Mouse (Mus musculus) heart, adult 8-10 months (tissue): ENCODE data around the gene Alox12e. TPM values are rescaled to one million over a fixed set of nuclear protein-coding genes. Genes with fewer than 3 reads are reported as not detected.
"Not testable (repeated sequence)": the region's sequence is repeated elsewhere in the genome, so short reads cannot be mapped to it uniquely, and the experiment has no call there.

Experiments used
- DNase-seq: peaks from one replicate; pipeline ENCODE4 v3.0.0; 2022; ENCODE audit warnings: low spot score
- total RNA-seq, 4 experiments: library from RNA; stranded (reverse); gene quantifications; 2 replicates each; pipeline ENCODE4 v1.2.4; 2022

Alox12e gene
- not detected for total RNA-seq

DNA sequence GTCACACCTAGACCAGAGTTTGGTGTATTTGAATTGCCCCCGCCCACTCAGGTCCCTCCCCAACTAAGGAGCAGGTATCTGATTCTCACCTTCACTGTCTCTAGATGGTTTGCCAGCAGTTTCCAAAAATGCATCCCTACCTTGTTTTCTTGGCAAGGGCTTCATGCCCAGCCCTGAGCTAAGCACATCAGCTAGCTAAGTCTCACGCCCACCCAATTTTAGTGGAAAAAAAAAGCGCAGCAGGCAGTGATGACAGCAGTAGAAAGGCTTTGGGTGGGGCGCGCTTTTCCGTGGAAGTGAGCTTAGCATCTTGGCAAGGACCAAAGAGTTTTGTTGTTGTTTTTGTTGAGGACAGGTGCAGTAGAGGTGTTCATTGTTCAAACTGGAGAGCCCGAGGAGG, at the start of gene Alox12e:
Gene Alox12e, minus strand, starts transcription at position 101 of the 400 bp plus-strand sequence.
- DNase-seq, result no peak

DNA sequence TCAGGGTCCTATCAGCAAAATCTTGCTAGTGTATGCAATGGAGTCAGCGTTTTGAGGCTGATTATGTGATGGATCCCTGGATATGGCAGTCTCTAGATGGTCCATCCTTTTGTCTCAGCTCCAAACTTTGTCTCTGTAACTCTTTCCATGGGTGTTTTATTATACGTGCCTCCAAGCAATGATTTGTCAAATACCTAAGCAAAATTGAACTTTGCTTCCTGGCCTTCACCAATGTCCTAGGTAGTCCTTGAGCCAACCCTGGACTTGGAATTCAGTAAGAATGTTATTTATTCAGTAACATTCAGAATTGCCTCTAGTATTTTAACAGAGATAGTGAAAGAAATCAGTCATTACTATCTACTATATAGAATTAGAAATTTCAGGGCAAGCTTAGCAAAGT, 46.2 kb upstream of the Alox12e start:
- DNase-seq, result not testable (repeated sequence)

DNA sequence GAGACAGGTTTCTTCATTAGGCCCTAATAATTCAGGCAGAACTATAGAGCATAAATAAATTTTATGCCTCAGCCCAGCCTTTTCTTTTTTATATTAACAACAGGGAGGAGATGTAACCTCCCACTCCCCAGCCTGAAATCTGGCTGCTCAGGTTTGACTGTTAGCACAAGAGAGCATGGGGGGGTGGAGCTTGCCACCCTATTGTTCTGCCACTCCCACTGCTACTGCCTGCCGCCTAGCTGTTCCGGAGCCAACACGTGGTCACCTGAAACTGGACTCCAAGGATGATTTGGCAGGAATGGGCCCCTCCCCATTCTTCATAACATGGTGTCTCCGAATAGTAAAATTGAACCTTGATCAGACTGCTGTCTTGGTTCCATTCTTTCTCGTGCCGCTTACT, 45.3 kb upstream of the Alox12e start:
- DNase-seq, result not testable (repeated sequence)

DNA sequence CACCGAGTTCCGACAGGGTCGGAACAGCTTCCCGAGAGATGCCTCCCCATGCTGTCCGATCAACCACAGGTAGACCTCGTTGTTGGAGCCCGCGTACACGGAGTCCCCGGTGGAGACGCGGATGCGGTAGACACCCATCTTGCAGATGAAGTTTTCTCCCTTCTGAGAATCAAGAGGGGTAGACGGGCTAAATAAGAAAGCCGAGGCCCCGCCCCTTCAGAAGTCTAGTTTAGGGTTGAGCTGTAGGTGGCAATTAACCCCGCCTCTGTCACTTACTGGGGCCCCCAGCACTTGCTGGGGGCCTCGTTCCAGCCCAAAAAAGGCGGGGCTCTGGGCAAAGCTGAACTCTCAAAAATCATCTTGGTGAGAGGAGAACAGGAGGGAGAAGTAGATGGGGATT, 29.4 kb upstream of the Alox12e start, which contains the start of gene Alox15:
Gene Alox15, minus strand, starts transcription at position 164 of the 400 bp plus-strand sequence.
- no peak for DNase-seq

DNA sequence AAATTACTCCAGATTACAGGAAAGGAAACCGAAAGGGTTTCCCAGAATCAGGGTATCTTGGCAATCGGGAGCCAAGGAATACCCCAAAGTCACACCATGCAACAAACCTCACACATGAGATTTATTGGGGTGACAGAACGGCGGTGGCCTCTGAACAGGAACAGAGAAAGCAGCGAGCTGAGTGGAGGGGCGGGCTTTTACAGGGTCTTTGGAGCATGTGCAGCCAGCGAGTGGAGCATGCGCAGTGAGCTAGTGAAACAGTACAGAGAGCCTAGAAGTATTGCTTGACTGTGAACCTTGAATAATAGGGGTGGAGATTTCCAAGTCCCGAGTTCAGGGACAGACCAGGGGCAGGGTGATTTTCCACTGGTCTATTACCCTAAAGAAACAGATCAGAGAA, 26.2 kb upstream of the Alox12e start:
- no peak for DNase-seq

DNA sequence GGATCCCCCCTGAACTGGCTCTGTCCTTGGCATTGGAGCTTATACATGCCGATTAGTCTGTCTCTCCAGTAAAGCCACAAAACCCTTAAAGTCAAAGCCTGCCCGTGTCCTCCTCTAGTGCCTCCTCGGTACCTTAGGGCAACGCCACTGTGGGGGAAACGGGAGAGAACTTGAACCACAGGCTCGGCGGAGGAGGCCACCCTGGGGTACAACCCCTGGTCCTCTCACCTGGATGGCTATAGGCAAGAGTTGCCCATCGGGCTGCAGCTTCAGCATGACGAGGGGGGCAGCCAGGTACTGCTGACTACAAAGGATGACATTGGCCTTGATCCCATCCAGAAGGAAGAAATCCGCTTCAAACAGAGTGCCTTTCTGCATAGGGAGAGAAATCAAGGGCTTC, 25.4 kb upstream of the Alox12e start:
- DNase-seq, result no peak

DNA sequence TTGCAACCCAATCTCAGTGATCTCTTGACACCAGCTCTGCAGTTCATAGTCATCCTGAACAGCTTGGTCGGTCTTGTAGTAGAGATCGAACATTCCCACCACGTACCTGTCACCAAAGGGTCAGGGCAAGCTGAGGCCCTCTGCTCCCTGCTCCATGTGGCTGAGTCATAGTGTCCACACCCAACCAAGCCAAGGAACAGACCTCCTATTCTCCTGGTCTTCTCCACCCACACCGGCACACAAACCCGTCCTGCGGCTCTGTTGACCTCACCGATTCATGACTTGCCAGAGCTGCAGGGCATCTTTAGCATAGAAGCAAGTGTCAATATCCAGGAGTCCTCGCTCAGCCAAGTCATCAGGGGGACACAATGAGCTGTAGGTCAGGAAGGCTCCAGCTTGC, 23.1 kb upstream of the Alox12e start:
- DNase-seq, result no peak

DNA sequence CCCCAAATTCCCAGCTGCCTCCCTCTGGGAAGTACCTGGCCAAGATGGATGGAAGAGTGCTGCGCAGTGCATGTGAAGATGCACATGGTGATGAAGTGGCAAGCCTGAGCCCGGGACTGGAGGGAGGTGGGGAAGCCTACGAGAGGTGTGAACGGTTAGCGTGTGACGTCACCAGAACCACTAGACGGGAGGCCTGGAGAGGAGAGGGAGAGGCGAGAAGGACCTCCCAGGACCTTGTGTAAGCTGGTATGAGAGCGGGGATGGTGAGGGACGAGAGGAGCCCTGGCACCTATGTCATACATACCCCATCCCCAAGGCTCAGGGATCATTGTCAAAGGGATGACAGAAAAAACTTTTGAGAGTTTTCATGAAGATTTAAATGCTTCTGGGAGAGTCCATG, 22.6 kb upstream of the Alox12e start:
- DNase-seq, result no peak

DNA sequence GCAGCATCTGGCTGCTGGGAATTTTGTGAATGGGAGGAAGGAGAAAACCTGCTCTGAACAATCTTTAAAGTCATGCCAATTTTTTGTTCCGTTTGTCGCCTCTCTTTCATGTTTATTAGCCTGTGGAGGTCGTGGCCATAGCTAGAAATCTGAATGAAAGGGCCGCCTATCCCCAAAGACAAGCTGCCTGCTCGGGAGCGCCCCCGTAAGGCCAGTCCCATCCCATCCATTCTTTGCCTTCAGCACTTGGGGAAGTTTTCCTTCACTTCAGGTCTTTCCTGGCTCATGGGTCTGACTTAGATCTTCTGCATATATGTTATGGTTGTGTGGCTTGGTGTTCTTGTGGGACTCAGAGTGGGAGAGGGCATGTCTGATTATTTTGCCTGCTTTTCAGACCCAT, 17.1 kb upstream of the Alox12e start:
- no peak for DNase-seq

DNA sequence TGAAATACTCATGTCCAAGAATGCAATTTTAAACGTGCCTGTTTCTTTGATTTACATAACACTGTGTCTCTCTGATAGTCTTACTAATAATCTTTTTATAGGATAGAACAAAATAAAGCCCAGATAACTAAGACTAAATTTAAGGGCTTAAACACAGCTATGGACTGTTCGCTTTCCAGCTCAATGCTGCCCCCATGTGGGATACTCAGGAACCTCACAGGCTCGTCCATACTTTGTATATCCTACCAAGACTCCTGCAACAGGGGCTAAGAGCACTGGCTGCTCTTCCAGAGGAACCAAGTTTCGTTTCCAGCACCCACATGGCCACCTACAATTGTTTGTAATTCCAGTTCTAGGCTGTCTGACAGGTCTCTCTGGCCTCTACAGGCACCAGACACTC, 12.0 kb upstream of the Alox12e start:
- DNase-seq, result peak; percentile 9

DNA sequence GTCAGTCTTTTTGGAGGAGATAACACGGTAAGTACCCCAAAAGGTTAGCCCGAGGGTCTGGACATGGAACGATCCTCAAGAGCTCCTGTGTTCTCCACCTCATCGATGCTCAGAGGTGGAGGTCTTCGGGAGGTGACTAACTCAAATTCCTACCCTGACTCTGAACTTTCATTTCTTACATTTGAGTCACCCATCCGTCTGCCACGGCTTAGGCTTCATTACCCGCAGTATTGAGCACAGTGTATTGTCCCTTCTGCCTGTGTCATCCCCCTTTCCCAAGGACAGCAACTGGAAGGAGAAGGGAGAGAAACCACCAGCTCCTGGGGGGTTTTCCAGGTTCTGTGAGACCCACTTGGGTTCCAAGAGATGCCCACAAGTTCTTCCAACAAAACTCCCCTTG, 2.3 kb upstream of the Alox12e start:
- DNase-seq, result no peak

DNA sequence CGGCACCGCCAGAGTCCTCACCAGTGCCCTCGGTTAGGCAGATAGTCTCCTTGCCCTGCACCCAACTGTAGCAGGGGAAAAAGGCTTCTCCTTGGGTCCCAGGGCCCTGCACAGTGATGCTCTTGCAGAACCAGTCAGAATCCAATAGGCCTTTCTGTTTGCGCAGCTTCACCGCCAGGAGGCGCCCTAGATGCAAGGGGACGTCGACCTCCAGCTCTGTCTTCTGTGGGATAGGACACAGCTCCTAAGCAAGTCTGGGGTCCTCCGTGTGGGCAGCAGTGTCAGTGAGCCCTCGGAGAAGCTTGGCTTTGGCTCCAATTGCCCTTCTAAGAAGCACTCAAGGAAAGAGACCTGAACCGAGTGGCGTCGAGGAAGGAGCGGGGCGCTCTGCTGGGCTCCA, 764 bp downstream of the Alox12e start:
- DNase-seq, result no peak

DNA sequence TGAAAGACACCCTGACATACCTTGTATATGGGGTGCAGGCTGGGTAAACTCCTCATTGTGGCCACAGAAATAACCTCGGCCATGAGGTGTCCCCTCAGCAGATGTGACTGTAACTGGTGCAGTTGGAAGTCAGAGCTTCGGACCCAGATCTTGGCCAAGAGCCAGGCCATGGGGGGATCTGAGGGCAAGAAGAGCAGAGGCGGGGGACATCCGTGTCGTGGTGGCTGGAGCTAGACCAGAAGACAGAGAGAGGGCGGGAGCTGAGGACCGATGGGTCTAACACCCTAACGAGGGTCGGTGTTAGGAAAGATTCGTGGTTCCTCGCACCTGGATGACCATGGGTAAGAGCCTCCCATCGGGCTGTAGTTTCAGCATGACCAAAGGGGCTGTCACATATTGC, 2.8 kb downstream of the Alox12e start:
- DNase-seq, result no peak

DNA sequence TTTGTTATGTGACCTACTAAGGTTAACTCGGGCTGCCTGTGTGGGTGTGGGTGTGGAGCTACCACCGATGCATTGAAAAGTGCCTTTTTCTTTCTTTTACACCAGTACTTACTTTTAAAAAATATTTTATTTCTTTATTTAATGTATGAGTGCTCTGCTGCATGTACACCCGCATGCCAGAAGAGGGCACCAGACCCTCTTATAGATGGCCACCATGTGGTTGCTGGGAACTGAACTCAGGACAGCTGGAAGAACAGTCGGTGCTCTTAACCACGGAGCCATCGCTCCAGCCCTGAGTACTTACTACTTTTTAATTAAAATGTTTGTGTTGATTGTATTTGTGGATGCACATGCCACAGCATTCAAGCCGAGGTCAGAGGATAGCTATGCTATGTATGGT, 8.6 kb downstream of the Alox12e start:
- DNase-seq, result no peak

DNA sequence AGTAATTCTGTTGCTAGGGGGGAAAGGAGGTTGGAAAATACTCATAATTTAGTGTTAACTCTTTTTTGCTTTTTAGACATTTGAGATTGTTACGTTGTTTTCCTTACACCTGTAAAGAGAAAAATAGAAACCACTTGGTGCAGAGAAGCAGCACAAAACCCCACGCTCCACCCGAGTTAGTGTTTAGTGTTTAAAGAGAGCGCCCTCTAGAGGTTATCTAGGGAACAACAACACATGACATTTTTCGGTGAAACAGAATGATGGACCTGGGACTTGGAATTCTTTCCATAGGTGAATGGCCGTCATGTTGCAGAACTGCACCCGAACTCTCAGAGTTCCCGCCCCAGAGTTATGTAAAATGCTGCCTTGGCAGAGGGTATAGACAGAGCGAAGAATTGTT, 13.1 kb downstream of the Alox12e start:
- peak; percentile 63 for DNase-seq

DNA sequence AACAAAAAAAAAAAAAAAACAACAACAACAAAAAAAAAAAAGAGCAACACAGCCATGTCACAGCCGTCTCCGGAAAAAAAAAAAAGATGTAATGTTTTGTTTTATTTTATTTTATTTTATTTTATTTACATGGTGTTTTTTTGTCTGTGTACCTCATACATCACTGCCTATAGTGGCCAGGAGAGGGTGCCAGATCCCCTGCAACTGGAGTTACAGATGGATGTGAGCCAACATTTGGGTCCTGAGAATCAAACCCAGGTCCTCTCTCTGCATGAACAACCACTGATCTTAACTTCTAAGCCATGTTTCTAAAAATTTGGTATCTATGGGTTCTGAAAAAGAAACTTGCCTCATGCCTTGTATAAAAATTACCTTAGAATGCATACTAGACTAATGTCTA, 14.1 kb downstream of the Alox12e start:
- DNase-seq, result no peak

DNA sequence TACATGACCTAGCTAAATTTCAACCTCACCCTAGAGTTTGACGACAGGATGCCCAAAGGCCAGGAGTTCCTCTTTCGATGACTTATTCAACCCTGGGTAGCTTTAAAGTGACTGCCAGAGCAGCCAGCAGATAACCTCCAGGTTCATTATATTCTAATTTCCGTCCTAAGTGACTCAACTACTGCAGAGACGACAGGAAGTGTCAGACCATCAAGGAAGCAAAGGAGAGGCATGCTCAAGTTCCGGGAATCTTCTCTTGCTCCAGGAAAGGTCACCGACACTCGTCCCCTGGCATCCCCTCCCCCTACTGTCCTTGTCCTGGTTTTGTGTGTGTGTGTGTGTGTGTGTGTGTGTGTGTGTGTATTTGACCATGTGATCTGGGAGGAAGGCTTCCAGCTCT, 16.3 kb downstream of the Alox12e start:
- DNase-seq, result no peak

DNA sequence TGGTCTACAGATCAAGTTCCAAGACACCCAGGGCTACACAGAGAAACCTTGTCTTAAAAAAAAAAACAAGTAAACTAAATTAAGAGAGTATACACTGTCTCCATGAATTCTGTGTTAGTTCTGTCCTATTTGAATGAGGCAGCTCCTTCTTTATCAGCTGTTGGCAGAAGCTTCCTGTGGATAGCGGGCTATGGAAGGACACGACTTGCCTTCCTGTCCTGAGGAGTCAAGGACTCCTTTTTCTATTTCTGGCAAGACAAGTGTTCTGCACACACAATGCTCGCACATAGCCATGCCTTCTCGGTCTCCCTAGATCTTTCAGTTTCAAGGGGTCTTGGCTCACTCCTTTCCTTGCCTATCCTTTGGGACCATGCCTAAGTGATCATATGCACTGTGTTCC, 20.1 kb downstream of the Alox12e start:
- no peak for DNase-seq

DNA sequence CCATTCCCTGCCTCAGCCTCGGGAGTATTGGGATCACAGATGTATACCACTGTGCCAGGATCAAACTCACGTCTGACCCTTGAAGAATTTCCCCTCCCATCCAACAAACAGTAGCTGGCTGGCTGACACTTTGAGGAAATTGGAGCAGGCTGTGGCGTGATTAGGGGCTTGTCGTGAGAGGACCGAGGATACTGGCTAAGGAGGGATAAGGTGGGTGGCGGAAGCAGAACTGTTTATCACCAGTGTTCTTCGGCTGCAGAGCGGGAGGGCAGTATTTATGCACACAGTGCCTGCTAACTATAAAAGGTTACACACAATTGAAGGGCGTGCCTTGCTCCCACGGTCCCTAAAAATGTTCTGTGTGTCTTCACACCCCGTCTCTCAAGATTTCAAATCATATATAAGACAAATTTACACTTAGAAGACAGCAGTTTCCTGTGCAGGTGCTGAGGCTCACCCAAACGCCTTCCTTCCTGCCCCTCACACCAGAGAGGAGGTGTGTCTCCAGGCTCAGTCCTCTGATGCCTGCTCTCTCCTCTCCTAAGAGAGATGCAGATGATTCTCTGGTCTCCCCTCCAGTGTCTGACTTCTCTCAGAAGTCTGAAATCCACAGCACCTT, 24.5 kb downstream of the Alox12e start:
- DNase-seq, result no peak

DNA sequence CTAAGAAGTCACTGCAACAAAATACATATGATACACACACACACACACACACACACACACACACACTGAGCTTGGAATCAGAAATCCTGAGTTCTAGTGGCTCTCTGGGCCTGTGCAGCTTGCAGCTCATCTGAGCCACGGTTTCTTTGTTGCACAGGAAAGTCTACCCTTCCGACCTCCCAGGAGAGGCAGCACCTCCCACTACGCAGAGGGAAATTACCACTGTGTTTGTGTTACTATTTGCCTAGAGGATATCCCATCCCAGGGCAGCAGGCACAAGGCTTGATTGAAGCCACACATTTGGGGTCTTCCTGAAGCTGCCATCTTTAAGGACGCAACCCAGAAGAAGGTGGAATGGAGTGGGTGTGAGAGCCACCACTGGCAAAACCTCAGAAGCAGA, 25.0 kb downstream of the Alox12e start:
- peak; percentile 32 for DNase-seq

DNA sequence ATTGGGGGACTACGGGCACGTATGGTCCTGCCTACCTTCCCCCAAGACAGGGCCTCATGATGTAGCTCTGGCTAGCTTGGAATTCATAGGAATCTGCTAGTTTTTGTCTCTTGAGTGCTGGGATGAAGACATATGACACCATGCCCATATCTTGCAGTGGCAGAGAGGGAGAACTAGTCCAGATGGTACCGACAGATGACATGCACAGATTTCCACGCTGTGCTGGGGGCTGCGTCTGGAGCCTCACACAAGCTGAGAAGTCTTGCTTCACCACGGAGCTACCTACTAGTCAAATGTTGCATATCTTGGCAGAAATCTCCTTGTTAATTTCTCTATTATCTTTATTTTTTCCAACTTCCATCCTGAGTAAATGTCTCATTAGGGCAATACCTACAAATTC, 28.5 kb downstream of the Alox12e start:
- DNase-seq, result no peak

DNA sequence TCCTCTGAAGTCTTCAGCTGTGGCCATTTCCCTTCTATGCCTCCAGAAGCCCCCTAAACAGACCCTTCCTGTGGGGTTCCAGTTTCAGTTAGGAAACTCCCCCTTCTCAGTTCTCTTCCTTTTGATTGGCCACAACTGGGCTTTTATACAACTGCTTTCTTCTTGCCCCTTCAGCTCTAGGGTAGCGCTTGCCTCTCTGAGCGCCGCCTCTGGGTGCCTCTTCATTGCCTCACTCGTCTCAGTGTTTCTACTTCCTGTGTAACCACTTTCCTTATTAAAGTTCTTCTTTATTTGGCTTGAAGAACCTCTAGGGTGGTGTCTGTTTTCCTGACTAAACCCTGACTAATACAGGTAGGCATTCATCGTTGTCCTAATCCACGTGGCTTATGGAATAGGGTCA, 31.2 kb downstream of the Alox12e start:
- no peak for DNase-seq

DNA sequence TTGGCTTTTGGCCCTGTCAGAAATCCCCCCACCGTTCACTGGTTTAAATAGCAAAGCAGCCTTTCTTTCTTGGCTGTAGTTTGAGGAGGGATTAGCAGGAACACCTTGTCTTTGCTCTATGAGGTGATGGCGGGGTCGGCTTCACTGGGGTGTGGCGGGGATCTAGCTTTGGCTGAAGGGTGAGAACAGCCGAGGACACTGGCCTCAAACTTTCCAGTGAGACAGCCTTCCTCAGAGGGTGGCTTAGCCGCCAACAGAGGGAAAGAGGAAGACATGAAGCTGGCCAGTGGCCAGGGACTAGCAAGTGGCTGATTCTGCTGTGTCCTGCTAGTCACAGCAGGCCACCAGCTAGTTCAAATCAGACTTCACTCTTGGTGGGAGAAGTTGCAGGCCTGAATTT, 33.2 kb downstream of the Alox12e start:
- DNase-seq, result peak; percentile 38

DNA sequence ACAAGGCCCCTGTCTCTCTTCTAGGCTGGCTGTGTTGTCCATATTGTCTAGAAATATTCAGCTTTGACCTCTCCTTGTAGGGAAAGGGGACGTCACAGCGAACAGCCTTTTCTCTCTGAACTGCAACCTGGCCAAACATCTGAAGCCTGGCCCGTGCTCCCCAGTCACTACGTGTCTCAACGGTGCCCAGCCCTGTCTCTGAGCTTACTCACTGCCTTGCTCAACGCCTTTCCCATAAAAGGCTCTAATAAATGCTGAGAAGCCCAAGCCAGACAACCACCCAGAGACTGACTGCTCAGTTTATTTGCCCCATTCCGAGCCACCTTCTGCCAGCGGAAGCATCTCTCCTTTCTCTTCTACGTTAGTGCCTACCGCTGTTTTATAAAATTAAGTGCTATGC, 34.3 kb downstream of the Alox12e start:
- no peak for DNase-seq
